Mouse (Mus musculus) forebrain, embryonic 15.5 days (tissue): ENCODE data around the gene Anapc15. TPM values are rescaled to one million over a fixed set of nuclear protein-coding genes. Genes with fewer than 3 reads are reported as not detected.

ENCODE experiments used
- ATAC-seq: fragments of 200-750 bp; cut with Nextera tagmentation; replicated peaks from 2 replicates; pipeline ENCODE4 v1.8.0; 2017; ENCODE audit warnings: mild to moderate bottlenecking, moderate TSS enrichment, moderate library complexity
- H3K27ac ChIP-seq: fragments of 300-500 bp; sonication (generic); replicated peaks from 2 replicates; pipeline ENCODE4 v1.5.1; 2015; ENCODE audit warnings: mild to moderate bottlenecking, inconsistent platforms
- H3K27me3 ChIP-seq: fragments of 300-500 bp; sonication (generic); 2 replicates; pipeline ENCODE4 v1.6.1; 2015; ENCODE audit warnings: inconsistent platforms
- H3K36me3 ChIP-seq: fragments of 300-500 bp; sonication (generic); 2 replicates; pipeline ENCODE4 v1.6.1; 2015; ENCODE audit warnings: mild to moderate bottlenecking, inconsistent platforms
- H3K4me1 ChIP-seq: fragments of 300-500 bp; sonication (generic); 2 replicates; pipeline ENCODE4 v1.6.1; 2015; ENCODE audit warnings: inconsistent platforms
- H3K4me2 ChIP-seq: fragments of 300-500 bp; sonication (generic); replicated peaks from 2 replicates; pipeline ENCODE4 v1.6.1; 2015; ENCODE audit warnings: mild to moderate bottlenecking, inconsistent platforms
- H3K4me3 ChIP-seq: fragments of 300-500 bp; sonication (generic); 2 replicates; pipeline ENCODE4 v1.5.1; 2015; ENCODE audit warnings: mild to moderate bottlenecking, inconsistent platforms
- H3K9ac ChIP-seq: fragments of 300-500 bp; sonication (generic); replicated peaks from 2 replicates; pipeline ENCODE4 v1.6.1; 2015; ENCODE audit warnings: mild to moderate bottlenecking, inconsistent platforms
- H3K9me3 ChIP-seq: fragments of 300-500 bp; sonication (generic); 2 replicates; pipeline ENCODE4 v1.6.1; 2016; ENCODE audit warnings: inconsistent platforms
- WGBS: fragments of 180-500 bp; shearing (Covaris S2); methylation state at CpG from one replicate; pipeline ENCODE4 v1.1.7; 2015; ENCODE audit warnings: mixed read lengths; 5-methylcytosine and 5-hydroxymethylcytosine counted together
- polyA plus RNA-seq: library from polyadenylated mRNA; unstranded; fragments of >200 nt; fragmentation: Nextera tagmentation; extraction: Ambion mirVana; gene quantifications from 2 replicates; pipeline ENCODE4 v1.2.1, GENCODE M21; 2015

Anapc15 gene
- polyA plus RNA-seq, 1 experiment from 2014 or later = 71.1 TPM

DNA sequence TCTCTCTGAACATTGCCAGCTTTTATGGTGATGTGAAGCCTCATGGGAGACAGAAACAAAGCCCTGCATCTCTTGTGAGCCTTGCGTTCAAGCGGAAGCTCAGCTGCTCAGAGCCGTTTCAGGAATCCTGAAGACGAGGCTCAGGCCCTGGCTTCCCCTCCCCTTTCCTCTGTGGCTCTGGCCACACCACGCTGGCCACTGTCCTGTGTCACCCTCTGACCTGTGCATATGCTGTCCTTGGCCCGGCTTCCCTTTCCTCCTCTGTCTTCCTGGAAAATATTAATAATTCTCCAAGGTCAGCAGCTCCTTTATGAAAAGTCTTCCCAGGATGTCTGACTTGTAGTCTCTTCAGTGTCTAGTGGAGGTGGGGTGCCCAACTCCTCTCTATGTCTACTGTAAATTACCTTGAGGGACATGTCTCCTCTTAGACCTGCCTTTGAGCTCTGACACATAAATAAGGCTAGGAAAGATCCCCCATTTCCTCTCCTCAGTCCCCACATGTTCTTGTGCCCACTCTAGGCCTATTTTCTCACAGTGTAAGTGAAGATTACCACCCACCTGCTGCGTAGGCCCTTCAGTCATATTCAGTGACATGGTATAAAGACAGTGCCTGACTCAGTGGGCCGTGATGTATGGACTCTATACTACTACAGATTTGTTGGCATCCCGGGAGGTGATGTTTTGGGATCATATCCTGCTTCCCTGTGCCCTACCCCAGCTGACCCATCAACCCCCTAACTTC, 19.1 kb downstream of the Anapc15 start:
- H3K9me3 ChIP-seq = no peaks in the 10 kb centered on the region
- no peak overlapping the region for H3K4me2 ChIP-seq
- H3K4me1 ChIP-seq = no peaks in the 10 kb centered on the region
- 63% methylated on average over 9 of the region's 9 CpGs for WGBS
- H3K9ac ChIP-seq = no peak overlapping the region
- H3K36me3 ChIP-seq = no peaks in the 10 kb centered on the region
- H3K27ac ChIP-seq = no peak overlapping the region
- ATAC-seq = no peak
- H3K4me3 ChIP-seq = no peak overlapping the region
- no peaks in the 10 kb centered on the region for H3K27me3 ChIP-seq

DNA sequence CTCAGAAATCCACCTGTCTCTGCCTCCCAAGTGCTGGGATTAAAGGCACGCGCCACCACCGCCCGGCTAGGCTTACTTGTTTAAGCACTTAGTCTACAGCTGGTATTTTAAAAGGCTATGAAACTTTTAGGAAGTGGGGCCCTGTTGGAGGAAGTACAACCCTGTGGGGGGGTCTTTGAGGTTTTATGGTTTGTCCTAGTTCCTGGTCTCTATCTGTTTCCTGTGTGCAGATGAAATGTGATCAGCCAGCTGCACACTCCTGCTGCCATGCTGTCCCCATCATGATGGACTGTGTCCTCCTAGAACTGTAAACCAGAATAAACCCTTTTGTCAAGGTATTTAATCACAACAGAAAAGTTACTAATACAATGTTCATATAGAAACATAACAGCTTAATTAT, 20.6 kb downstream of the Anapc15 start:
- no peak overlapping the region for H3K9ac ChIP-seq
- H3K4me1 ChIP-seq = no peaks in the 10 kb centered on the region
- ATAC-seq = no peak
- H3K4me3 ChIP-seq = no peak overlapping the region
- no peaks in the 10 kb centered on the region for H3K27me3 ChIP-seq
- 95% methylated on average over 4 of the region's 4 CpGs for WGBS
- no peak overlapping the region for H3K27ac ChIP-seq
- H3K4me2 ChIP-seq = no peak overlapping the region
- no peaks in the 10 kb centered on the region for H3K36me3 ChIP-seq
- no peaks in the 10 kb centered on the region for H3K9me3 ChIP-seq

DNA sequence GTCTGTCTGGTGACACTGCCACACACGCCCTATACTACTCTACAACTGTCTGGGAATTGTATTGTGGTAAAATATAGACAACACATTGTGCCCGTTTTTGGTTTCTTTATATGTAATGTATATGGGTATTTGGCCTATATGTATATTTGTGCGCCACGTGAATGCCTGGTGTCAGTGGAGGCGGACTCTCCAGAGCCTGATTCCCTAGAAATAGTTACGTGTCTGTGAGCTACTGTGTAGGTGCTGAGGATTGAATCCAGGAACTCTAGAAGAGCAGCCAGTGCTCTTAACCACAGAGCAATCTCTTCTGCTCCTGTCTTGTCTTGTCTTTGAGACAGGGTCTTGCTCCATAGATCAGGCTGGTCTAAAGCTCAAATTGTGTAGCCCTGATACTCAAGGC, 22.8 kb downstream of the Anapc15 start:
- Histone ChIP-seq H3K27ac (no peak overlapping the region), H3K4me2 (no peak overlapping the region), H3K4me1 (no peaks in the 10 kb centered on the region), H3K4me3 (no peak overlapping the region), H3K9me3 (no peaks in the 10 kb centered on the region), H3K27me3 (no peaks in the 10 kb centered on the region), H3K9ac (no peak overlapping the region), H3K36me3 (no peaks in the 10 kb centered on the region)
- WGBS = 91% methylated on average over 6 of the region's 6 CpGs
- no peak for ATAC-seq

DNA sequence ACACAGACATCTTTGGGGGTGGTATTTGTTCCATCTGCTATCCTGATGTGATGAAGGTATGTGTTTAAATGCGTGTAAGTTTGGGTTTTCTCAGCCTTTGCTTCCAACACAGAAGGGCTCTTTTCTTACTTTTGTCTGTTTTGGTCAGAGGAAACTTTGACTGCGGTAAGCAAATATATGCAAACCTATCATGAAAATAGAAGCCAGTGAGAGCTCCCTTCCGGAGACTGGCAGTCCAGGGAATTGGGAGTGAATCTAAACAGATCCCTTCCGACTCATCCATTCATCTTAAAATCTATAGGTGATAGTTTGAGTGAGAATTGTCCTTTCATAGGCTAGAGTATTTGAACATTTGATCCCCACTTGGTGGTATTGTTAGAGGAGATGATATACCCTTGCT, 24.9 kb downstream of the Anapc15 start:
- ATAC-seq = no peak
- 88% methylated on average over 4 of the region's 4 CpGs for WGBS
- Histone ChIP-seq H3K9me3 (no peaks in the 10 kb centered on the region), H3K36me3 (no peaks in the 10 kb centered on the region), H3K4me3 (no peak overlapping the region), H3K27me3 (no peaks in the 10 kb centered on the region), H3K4me2 (no peak overlapping the region), H3K27ac (no peak overlapping the region), H3K4me1 (no peaks in the 10 kb centered on the region), H3K9ac (no peak overlapping the region)

DNA sequence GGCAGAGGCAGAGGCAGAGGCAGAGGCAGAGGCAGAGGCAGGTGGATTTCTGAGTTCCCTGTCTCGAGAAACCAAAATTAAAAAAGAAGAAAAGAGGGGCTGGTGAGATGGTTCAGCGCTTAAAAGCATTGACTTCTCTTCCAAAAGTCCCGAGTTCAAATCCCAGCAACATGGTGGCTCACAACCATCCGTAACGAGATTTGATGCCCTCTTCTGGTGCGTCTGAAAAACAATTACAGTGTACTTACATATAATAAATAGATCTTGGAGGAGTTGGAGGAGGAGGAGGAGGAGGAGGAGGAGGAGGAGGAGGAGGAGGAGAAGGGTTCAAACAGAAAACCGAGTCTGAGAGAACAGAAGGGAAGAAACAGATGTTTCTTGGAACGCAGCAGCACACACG, 32.2 kb downstream of the Anapc15 start:
- no peak for ATAC-seq
- H3K4me3 ChIP-seq = peak overlapping the region; percentile 63
- peak overlapping the region; percentile 94 for H3K27ac ChIP-seq
- H3K36me3 ChIP-seq = no peaks in the 10 kb centered on the region
- peaks cover 19% of the 10 kb centered on the region for H3K4me1 ChIP-seq
- H3K4me2 ChIP-seq = peak overlapping the region; percentile 41
- 43% methylated on average over 9 of the region's 9 CpGs for WGBS
- peak overlapping the region; percentile 47 for H3K9ac ChIP-seq
- no peaks in the 10 kb centered on the region for H3K27me3 ChIP-seq
- no peaks in the 10 kb centered on the region for H3K9me3 ChIP-seq

DNA sequence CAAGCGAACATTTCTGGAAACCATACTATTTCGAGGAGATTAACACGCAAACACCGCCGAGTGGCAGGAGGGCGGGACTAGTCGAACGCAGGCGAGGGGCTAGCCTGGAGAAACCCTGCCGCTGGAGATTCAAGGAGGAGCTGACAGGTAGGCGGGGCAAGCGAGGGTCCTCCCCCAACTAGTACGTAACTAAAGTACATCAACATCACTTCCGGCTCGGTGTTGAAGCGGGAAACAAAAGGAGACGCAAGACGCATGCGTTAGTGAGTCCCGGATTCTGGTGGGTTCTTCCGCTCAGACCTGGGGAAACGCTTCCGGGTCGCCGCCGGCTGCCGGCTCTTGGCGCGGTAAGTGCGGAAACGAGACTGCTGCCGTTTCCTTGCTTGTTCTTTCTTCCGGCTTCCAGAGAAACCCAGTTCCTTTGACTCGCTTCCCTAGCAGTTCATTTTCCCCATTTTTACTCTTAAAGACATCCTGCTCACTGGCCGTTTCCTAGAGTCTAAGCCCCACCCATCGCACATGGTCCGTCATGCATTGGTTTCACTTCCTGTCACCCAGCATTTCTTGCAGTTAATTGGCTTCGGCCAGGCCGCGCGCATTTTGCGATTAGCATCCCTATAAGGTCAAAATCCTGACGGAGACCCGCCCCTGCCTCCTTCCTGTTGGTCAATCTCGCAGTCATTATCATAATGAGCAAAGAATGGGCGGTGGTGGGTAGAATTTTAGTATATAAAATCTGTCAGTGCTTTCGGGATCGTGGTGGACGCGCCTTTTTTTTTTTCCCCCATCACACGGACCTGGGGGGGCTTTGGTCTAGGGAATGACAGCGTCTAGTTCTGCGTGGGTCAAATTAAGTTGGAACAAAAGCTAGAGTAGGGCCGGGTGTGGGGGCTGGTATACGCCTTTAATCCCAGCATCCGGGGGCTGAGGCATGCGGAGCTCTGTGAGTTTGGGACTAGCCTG, 32.9 kb downstream of the Anapc15 start:
- under 1% methylated on average over 57 of the region's 57 CpGs for WGBS

DNA sequence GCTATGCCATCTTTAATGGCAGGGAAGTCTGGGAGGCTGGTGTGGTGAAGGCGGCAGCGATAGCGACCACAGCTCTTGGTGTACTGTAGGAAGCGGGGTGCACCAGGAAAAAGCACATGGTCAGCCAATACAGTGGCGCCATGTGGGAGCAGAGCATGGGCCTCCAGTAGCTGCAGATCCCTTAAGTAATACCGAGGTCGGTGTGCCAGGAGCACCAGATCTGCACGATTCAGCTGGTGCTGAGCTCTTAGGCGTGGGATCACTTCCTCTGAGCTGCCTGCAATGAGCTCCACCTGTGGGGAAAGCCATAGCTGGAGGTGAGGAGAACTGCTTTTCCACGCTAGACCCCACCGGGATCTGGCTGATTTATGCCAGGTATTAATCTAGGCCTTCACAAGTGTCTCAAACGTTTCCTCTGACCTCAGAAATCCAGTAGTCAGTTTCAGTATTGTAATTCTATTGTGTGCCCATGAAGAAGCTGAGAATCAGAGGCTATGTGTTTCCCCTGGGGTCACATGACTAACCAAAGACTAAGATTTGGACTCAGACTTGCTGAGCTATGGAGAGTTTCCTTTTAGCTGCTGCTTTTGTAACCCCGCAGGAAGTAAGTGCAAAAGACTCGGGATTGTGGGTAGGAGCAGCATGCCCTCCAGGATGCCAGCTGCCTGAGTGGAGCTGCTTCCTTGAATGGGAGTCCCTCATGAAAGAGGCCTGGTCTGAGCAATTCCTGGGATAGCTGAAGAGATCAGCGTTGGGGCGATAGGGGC, 37.0 kb downstream of the Anapc15 start:
- H3K36me3 ChIP-seq = peaks cover 4% of the 10 kb centered on the region; the same call in 1 of the 2 replicates
- WGBS = 92% methylated on average over 16 of the region's 16 CpGs
- no peak overlapping the region for H3K27ac ChIP-seq
- no peak overlapping the region for H3K9ac ChIP-seq
- H3K4me1 ChIP-seq = peaks cover 18% of the 10 kb centered on the region
- no peaks in the 10 kb centered on the region for H3K27me3 ChIP-seq
- H3K4me2 ChIP-seq = no peak overlapping the region
- no peak for ATAC-seq
- no peak overlapping the region for H3K4me3 ChIP-seq
- no peaks in the 10 kb centered on the region for H3K9me3 ChIP-seq

More for the DNA sequence above, 32.9 kb downstream of the Anapc15 start:
- ATAC-seq = peak; percentile 99
- H3K4me1 ChIP-seq = peaks cover 19% of the 10 kb centered on the region
- peak overlapping the region; percentile 47 for H3K9ac ChIP-seq
- peak overlapping the region; percentile 63 for H3K4me3 ChIP-seq
- H3K36me3 ChIP-seq = no peaks in the 10 kb centered on the region
- H3K27ac ChIP-seq = peak overlapping the region; percentile 94
- peak overlapping the region; percentile 50 for H3K4me2 ChIP-seq
- no peaks in the 10 kb centered on the region for H3K9me3 ChIP-seq
- no peaks in the 10 kb centered on the region for H3K27me3 ChIP-seq

DNA sequence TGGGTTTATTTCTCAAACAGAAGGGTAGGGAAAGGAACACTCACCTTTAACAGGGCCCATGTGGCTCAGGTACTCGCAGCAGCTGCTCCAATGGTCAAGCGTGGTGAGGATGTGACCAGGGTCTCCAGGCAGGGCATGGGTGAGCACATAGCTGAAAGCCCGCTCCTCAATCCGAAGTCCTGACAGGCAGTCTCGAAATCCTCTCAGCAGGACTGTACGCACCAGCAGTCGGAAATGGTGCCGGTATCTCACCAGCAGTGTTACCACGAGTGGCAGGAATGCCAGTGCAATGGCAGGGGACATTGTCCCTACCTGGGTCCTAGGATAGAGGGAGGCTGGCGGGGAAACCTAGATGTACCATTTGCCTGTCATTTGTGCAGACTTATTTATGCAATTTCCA, 38.5 kb downstream of the Anapc15 start:
- Histone ChIP-seq H3K27me3 (no peaks in the 10 kb centered on the region), H3K27ac (no peak overlapping the region), H3K4me1 (peaks cover 23% of the 10 kb centered on the region), H3K9ac (no peak overlapping the region), H3K4me3 (no peak overlapping the region), H3K36me3 (peaks cover 4% of the 10 kb centered on the region; the same call in 1 of the 2 replicates), H3K9me3 (no peaks in the 10 kb centered on the region), H3K4me2 (no peak overlapping the region)
- whole genome bisulfite sequencing = 91% methylated on average over 10 of the region's 10 CpGs
- ATAC-seq = no peak

DNA sequence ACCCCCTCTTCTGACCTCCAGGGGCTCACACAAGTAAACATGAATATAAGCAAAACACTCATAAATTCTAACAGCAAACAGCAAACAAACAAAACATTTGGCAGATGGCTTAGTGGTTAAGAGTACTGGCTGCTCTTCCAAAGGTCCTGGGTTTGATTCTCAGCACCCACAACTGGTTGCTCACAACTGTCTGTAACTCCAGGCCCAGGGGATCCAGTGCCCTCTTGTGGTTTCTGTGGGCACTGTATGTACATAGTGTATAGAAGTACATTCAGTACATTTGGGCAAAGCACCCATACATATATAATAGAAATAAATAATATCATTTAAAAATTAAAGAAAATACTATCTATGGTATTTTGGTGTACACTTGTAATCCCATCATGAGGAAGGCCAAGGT, 39.3 kb downstream of the Anapc15 start:
- Histone ChIP-seq H3K4me3 (no peak overlapping the region), H3K4me2 (no peak overlapping the region), H3K36me3 (peaks cover 4% of the 10 kb centered on the region; the same call in 1 of the 2 replicates), H3K27me3 (no peaks in the 10 kb centered on the region), H3K9me3 (no peaks in the 10 kb centered on the region), H3K9ac (no peak overlapping the region), H3K27ac (no peak overlapping the region), H3K4me1 (peaks cover 23% of the 10 kb centered on the region)
- no peak for ATAC-seq

DNA sequence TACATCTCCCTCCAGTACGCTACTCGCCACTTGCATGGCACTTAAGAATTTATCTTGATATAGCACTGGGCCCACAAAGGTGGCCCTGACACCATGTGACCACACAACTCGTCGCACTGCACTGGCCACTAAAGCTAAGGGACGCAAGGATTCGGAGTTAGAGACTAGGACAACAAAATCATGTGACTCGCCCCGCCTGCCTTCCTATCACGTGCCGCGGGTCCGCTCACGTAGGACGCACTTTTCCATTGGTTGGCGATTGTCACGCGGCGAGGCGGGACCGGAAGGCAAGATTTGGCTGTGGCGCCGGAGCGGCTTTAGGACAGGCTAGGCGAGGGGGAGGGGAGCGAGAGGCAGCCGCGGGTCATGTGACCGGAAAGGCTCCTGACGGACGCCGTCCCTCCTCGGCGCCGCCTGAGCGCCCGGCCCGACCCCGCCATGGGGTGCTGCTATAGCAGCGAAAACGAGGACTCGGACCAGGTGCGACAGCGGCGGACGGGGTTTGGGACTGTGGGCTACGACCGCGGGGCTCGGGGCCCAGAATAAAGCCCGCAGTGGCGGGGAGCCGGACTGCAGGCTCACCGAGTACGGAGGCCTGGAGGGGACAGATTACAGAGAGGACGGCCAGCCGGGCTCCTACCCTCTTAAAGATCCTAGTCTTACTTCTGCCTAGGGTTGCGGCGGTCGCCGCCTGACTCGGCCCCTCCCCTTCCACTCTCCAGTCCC, 42.2 kb downstream of the Anapc15 start, which contains the start of gene Lamtor1:
Gene Lamtor1, plus strand, starts transcription at position 344 of the 726 bp plus-strand sequence.
- Histone ChIP-seq H3K27ac (peak within 1 kb of the TSS; percentile 95), H3K4me1 (peaks cover 27% of the 10 kb centered on the region), H3K36me3 (peaks cover 13% of the 10 kb centered on the region), H3K4me2 (peak within 1 kb of the TSS; percentile 81), H3K27me3 (no peaks in the 10 kb centered on the region), H3K9ac (peak within 1 kb of the TSS; percentile 95), H3K9me3 (no peaks in the 10 kb centered on the region), H3K4me3 (peak within 1 kb of the TSS; percentile 83)
- WGBS = under 1% methylated on average over 61 of the region's 61 CpGs
- peak; percentile 99 for ATAC-seq

DNA sequence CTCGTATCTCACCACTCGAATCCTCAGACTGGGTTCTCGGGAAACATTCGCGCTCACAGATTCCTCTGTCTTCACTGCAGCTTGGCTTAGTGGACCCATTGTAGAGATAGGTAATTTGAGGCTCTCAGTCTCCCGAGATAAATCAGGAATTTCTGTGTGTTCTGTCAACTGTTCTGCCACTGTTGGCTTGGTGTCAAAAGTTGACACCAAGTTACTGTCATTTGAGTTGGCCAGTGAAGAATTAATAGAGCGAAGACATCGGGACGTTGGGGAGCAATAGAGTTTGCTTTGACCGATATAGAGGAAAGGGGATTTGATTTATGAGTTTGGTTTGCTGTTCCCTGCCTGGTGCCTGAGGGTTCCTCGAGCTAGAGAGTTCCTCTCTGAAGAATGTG, 42.8 kb downstream of the Anapc15 start, which contains the start of gene Tomt:
Gene Tomt, minus strand, starts transcription at position 73 of the 395 bp plus-strand sequence.
- Histone ChIP-seq H3K9me3 (no peaks in the 10 kb centered on the region), H3K36me3 (peaks cover 19% of the 10 kb centered on the region), H3K27ac (peak within 1 kb of the TSS; percentile 95), H3K9ac (peak within 1 kb of the TSS; percentile 95), H3K4me2 (peak within 1 kb of the TSS; percentile 81), H3K4me1 (peaks cover 27% of the 10 kb centered on the region), H3K4me3 (peak within 1 kb of the TSS; percentile 83), H3K27me3 (no peaks in the 10 kb centered on the region)
- ATAC-seq = no peak
- 18% methylated on average over 11 of the region's 11 CpGs for WGBS
